Mouse (Mus musculus) forebrain, embryonic 14.5 days (tissue): Measurements from ENCODE around the gene Kif3c. TPM values are rescaled to one million over a fixed set of nuclear protein-coding genes. Genes with fewer than 3 reads are reported as not detected.
A peak's percentile ranks its signal among the peaks of the same experiment; 100 is the strongest.

Experiments
- ATAC-seq: fragments of 200-750 bp; cut with Nextera tagmentation; 2 replicates; pipeline ENCODE4 v1.8.0; 2017; ENCODE audit warnings: mild to moderate bottlenecking, moderate library complexity
- DNase-seq: peaks from one replicate; pipeline ENCODE4 v3.0.0-alpha.2; 2015; ENCODE audit warnings: low spot score
- H3K27ac ChIP-seq: fragments of 300-500 bp; sonication (generic); 2 replicates; pipeline ENCODE4 v1.5.1; 2014; ENCODE audit warnings: low read depth, mild to moderate bottlenecking, control low read depth, low read length, moderate library complexity
- H3K27me3 ChIP-seq: fragments of 300-500 bp; sonication (generic); replicated peaks from 2 replicates; pipeline ENCODE4 v1.6.1; 2014; ENCODE audit warnings: low read length, control low read depth, mixed read lengths; ENCODE audit not compliant: control insufficient read depth, insufficient read depth
- H3K36me3 ChIP-seq: fragments of 300-500 bp; sonication (generic); 2 replicates; pipeline ENCODE4 v1.6.1; 2014; ENCODE audit warnings: low read length, control low read depth; ENCODE audit not compliant: control insufficient read depth, insufficient read depth
- H3K4me1 ChIP-seq: fragments of 300-500 bp; sonication (generic); 2 replicates; pipeline ENCODE4 v1.6.1; 2014; ENCODE audit warnings: antibody characterized with exemption, low read length, control low read depth; ENCODE audit not compliant: control insufficient read depth, insufficient read depth
- H3K4me2 ChIP-seq: fragments of 300-500 bp; sonication (generic); 2 replicates; pipeline ENCODE4 v1.6.1; 2014; ENCODE audit warnings: mild to moderate bottlenecking, control low read depth, low read length
- H3K4me3 ChIP-seq: fragments of 300-500 bp; sonication (generic); 2 replicates; pipeline ENCODE4 v1.5.1; 2014; ENCODE audit warnings: low read depth, low read length, control low read depth
- H3K9ac ChIP-seq: fragments of 300-500 bp; sonication (generic); 2 replicates; pipeline ENCODE4 v1.6.1; 2014; ENCODE audit warnings: mild to moderate bottlenecking, low read length, control low read depth, moderate library complexity
- H3K9me3 ChIP-seq: fragments of 300-500 bp; sonication (generic); replicated peaks from 2 replicates; pipeline ENCODE4 v1.6.1; 2016; ENCODE audit warnings: low read length, control low read depth, mixed read lengths; ENCODE audit not compliant: control insufficient read depth
- WGBS: fragments of 180-500 bp; shearing (Covaris S2); extraction: QIAGEN DNeasy Blood & Tissue Kit; methylation state at CpG from one replicate; pipeline ENCODE4 v1.1.7; 2014; 5-methylcytosine and 5-hydroxymethylcytosine counted together
- polyA plus RNA-seq: library from polyadenylated mRNA; unstranded; fragments of >200 nt; fragmentation: Nextera tagmentation; extraction: Ambion mirVana; gene quantifications from 2 replicates; pipeline ENCODE4 v1.2.1, GENCODE M21; 2014

Gene Kif3c
- polyA plus RNA-seq, 1 experiment from 2014 or later: 50.8 TPM

DNA sequence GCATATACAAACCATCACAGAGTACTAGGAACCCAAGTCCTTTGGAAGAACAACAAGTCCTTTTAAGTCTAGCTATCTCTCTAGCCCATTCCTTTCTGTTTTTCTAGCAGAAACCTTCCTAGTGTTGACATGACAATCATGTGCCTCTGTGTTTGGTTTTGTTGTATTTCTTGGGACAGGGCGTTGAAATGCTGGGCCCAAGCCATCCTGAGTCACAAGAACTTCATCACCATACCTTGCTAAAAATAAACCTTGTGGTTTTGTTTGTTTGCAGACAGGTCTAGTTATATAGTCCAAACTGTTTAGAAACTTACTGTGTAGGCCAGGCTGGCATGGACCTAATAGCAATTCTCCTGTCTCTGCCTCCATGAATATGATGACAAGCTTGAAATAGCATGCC lies 57.9 kb downstream of the Kif3c start:
- Histone ChIP-seq H3K9me3 (no peaks in the 10 kb centered on the region), H3K4me2 (no peak overlapping the region), H3K4me1 (peaks cover 5% of the 10 kb centered on the region), H3K4me3 (no peak overlapping the region), H3K9ac (no peak overlapping the region), H3K27ac (no peak overlapping the region), H3K27me3 (no peaks in the 10 kb centered on the region), H3K36me3 (no peaks in the 10 kb centered on the region)
- no peak for ATAC-seq
- DNase-seq: no peak
- WGBS: 97% methylated on average over 1 of the region's 1 CpGs

DNA sequence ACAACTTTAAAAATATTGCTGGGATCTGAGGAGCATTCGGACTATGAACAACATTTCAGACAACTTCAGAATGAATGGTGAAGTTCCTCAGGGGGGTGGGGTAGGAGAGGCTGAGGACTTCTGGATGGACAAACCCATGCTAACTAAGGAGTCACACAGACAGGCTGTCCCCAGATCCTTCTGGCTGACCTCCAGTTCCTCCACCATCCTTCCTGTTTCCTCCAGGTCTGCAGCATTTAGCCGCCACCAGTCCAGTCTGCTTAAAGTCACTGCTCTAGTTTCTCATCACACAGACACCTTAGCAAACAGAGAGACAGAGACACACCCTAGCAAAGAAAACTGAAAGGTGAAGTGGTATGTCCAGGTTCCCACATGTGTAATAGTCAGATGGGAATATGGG lies 59.2 kb downstream of the Kif3c start:
- DNase-seq (no peak), ATAC-seq (no peak)
- Histone ChIP-seq H3K27ac (no peak overlapping the region), H3K9ac (no peak overlapping the region), H3K4me2 (no peak overlapping the region), H3K4me3 (no peak overlapping the region), H3K27me3 (no peaks in the 10 kb centered on the region), H3K4me1 (peaks cover 5% of the 10 kb centered on the region), H3K36me3 (no peaks in the 10 kb centered on the region), H3K9me3 (no peaks in the 10 kb centered on the region)
- 97% methylated on average over 2 of the region's 2 CpGs for WGBS

DNA sequence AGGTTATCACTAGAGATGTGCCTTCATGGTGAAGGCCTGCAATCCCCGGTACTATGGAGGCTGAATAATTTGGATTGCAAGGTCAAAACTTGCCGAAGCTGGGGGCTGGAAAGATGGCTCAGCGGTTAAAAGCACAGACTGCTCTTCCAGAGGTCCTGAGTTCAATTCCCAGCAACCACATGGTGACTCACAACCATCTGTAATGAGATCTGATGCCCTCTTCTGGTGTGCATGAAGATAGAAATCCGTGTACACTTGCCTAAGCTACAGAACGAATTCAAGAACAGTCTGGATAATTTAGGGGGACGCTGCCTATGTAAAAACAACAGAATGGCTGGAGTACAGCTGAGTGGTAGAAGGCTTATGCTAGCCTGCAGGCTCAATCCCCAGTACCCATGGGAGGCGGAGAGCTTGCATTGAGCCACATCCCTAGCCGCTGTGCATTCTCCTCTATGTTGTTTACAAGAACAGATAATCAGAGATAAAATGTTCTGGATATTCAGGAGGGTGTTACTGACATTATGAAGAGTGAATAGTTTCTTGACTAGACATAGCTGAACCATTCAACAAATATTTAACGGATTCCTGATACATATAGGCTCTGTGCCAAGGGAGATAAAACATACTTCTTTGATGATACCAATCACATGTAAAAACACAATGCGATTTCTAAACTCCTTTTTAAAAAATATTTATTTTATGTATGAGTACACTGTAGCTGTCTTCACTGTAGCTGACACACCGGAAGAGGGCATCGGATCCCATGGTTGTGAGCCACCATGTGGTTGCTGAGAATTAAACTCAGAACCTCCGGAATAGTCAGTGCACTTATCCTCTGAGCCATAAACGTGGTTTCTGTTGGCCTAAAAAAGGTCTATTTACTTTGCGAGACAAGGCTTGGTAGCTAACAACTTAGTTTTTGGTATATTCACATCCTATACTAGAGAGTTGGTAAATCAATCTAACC lies 60.7 kb downstream of the Kif3c start:
- Histone ChIP-seq H3K27me3 (no peaks in the 10 kb centered on the region), H3K9ac (peak overlapping the region; percentile 84), H3K4me3 (peak overlapping the region; percentile 81), H3K4me2 (peak overlapping the region; percentile 66), H3K4me1 (peaks cover 5% of the 10 kb centered on the region), H3K36me3 (no peaks in the 10 kb centered on the region), H3K27ac (peak overlapping the region; percentile 91), H3K9me3 (no peaks in the 10 kb centered on the region)
- 45% methylated on average over 15 of the region's 15 CpGs for WGBS
- peak; percentile 70 for DNase-seq
- ATAC-seq: peak; percentile 49

DNA sequence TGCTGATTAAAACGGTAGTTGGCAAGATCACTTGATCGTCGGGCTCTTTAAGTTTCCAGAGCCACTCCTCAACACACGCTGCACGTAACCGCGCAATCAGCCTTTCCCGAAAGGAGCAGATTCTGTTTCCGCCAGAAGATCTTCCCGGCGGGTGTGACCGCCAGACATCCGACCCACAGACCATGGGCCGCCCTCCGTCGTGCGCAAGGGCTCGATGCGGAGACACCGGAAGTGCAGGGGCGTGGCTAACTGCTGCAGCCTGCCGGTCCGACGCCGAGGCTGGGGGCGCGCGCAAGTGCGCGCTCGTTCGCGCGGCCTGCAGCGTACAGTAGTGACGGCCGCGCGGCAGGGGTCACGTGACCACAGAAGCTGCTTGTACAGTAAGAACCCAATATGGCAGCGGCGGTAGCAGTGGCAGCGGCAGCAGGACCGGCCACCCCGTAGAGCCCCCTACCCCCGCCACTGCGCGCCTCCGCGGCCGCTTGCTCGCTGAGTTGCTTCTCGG lies 61.6 kb downstream of the Kif3c start, which contains the start of gene Asxl2:
TSS of gene Asxl2 (plus strand) at position 328 of the 505 bp plus-strand sequence.
- H3K9me3 ChIP-seq: no peaks in the 10 kb centered on the region
- peak within 1 kb of the TSS; percentile 81 for H3K4me3 ChIP-seq
- peak within 1 kb of the TSS; percentile 91 for H3K27ac ChIP-seq
- peaks cover 5% of the 10 kb centered on the region for H3K4me1 ChIP-seq
- H3K27me3 ChIP-seq: no peaks in the 10 kb centered on the region
- ATAC-seq: peak; percentile 96
- peak; percentile 99 for DNase-seq
- peak within 1 kb of the TSS; percentile 66 for H3K4me2 ChIP-seq
- H3K36me3 ChIP-seq: no peaks in the 10 kb centered on the region
- under 1% methylated on average over 51 of the region's 53 CpGs for WGBS
- H3K9ac ChIP-seq: peak within 1 kb of the TSS; percentile 84

DNA sequence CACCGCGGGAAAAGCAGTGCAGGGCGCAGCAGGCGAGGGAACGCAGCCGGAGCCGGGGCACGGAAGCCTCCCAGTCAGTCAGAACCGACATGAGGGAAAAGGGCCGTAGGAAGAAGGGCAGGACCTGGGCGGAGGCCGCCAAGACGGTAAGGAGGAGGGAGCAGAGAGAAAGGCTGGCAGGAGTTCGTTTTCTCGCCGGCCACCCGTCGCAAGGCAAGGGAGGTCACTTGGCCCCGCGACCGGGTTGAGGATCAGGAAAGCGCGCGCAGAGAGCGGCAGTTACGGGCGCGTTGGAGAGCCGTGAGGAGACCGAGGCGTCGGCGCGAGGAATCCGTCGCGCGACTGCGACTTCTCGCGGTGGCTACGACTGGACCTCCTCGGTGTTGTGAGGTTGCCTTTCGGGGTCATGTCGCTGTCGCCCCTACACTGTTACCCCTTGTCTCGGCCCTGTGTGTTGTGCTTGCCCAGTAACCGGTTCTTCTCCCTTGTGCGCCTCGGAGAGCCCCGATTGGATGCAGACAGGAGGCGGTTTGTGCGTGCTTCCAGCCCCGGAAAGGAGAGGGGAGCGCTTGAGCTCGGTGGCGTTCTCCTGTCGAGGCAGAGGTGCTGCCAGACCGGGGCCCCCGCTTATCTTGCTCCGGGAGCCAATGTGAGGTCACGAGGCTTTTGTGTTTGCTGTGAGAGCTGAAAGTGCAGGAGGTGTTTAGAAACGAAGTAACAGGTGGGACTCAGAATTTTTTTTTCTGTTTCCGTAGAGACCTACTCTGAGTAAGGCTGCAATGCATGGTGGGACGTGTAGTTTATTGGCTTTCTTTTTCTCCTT lies 62.3 kb downstream of the Kif3c start:
- Histone ChIP-seq H3K36me3 (no peaks in the 10 kb centered on the region), H3K27ac (peak overlapping the region; percentile 91), H3K4me1 (peaks cover 5% of the 10 kb centered on the region), H3K9ac (peak overlapping the region; percentile 84), H3K27me3 (no peaks in the 10 kb centered on the region), H3K9me3 (no peaks in the 10 kb centered on the region), H3K4me2 (peak overlapping the region; percentile 66), H3K4me3 (peak overlapping the region; percentile 81)
- peak; percentile 55 for ATAC-seq
- under 1% methylated on average over 62 of the region's 65 CpGs for WGBS
- DNase-seq: peak; percentile 91

DNA sequence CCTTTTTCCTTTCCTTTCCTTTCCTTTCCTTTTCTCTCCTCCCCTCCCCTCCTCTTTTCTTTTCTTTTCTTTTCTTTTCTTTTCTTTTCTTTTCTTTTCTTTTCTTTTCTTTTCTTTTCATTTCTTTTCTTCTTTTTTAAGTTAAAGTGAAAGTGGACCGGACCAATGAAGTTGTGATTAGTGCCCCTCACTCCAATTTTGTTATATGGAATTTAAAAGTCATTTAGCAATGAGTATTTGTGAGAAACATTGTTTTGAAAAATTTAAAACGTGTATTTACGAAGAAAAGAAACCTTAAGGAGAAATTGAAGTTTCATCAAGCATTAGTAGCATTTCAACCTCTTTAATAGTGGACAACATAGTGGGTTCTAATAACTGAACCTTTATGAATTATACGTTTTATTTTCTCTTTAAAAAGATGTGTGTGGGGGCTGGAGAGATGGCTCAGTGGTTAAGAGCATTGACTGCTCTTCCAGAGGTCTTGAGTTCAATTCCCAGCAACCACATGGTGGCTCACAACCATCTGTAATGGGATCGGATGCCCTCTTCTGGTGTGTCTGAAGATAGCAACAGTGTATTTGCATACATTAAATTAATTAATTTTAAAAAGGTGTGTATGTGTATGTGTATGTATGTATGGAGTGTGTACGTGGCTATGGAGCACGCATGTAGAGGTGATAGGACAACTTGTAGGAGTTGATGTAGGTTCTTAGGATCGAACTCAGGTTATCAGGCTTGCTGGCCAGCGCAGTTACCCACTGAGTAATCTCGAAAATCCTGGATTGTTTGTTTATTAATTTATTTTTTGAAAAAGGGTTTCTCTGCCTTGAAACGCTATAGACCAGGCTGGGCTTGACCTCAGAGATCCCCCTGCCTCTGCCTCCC lies 63.2 kb downstream of the Kif3c start:
- H3K27ac ChIP-seq: no peak overlapping the region
- WGBS: 72% methylated on average over 11 of the region's 11 CpGs
- H3K4me3 ChIP-seq: peak overlapping the region; percentile 81
- no peak for ATAC-seq
- no peaks in the 10 kb centered on the region for H3K27me3 ChIP-seq
- no peak for DNase-seq
- H3K4me2 ChIP-seq: peak overlapping the region; percentile 66
- peaks cover 5% of the 10 kb centered on the region for H3K4me1 ChIP-seq
- no peaks in the 10 kb centered on the region for H3K36me3 ChIP-seq
- no peaks in the 10 kb centered on the region for H3K9me3 ChIP-seq
- peak overlapping the region; percentile 84; the same call in 1 of the 2 replicates for H3K9ac ChIP-seq

DNA sequence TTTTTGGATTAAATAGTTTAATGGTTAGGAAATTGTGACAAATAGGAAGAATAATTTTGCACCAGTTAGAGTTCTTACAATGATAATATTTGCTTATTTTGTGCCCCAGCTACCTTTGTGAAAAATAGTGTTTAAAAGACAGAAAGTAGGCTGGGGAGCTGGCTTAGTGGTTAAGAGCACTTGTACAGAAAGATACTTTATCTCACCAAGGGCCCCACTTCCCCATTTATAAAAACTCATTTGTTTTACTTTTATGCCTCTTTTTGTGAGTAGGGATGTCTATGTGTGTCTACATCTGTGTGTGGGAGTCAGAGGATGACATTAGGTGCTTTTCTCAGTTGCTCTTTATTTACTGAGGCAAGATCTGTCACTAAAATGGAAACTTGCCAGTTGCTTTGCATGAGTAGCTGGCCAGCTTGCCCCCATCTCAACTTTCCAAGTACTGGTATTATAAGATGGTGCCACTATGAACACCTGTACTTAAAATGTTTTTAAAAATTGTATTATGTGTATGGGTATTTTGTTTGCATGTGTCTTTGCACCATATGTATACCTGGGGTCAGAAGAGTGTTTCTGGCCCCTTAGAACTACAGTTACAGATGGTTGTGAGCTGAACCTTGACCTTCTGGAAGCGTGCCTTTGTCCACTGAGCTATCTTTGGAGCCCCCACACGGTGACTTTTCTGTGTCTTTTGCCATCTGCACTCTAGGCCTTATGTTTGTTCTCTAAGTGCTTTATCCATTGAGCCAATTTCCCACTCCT lies 64.9 kb downstream of the Kif3c start:
- Histone ChIP-seq H3K27me3 (no peaks in the 10 kb centered on the region), H3K4me3 (no peak overlapping the region), H3K27ac (no peak overlapping the region), H3K9ac (no peak overlapping the region), H3K9me3 (no peaks in the 10 kb centered on the region), H3K36me3 (no peaks in the 10 kb centered on the region), H3K4me2 (no peak overlapping the region), H3K4me1 (peaks cover 5% of the 10 kb centered on the region)
- ATAC-seq (no peak), DNase-seq (no peak)
- 92% methylated on average over 2 of the region's 2 CpGs for WGBS

DNA sequence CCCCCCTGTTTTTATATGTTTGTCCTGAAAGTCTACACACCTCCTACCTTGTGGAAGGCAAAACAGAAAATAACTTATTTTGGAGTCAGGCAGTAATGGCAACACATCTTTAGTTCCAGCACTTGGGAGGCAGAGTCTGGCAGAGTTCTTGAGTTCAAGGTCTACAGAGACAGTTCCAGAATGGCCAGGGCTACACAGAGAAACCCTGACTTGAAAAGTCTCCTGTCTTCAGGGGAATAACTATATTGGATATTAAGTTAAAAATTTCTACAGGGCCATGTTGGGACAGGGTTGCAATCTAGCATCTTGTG lies 65.5 kb downstream of the Kif3c start:
- Histone ChIP-seq H3K27ac (no peak overlapping the region), H3K9ac (no peak overlapping the region), H3K4me2 (no peak overlapping the region), H3K36me3 (no peaks in the 10 kb centered on the region), H3K4me1 (peaks cover 3% of the 10 kb centered on the region), H3K27me3 (no peaks in the 10 kb centered on the region), H3K4me3 (no peak overlapping the region), H3K9me3 (no peaks in the 10 kb centered on the region)
- no peak for ATAC-seq
- DNase-seq: no peak
